Mouse (Mus musculus): ENCODE data around the gene Tiparp. TPM values are rescaled to one million over a fixed set of nuclear protein-coding genes. Genes with fewer than 3 reads are reported as not detected.

The Tiparp gene
- polyA plus RNA-seq, 1 experiment, result 12.3 TPM

- no peak for DNase-seq (ENCODE audit: low read depth)
Measured at GRCm38 (mm10) chr3:65529471-65530215, 1.4 kb downstream of the Tiparp start.

- no peak for DNase-seq (ENCODE audit: low read depth)
Measured at GRCm38 (mm10) chr3:65533014-65533413, 4.8 kb downstream of the Tiparp start.

GRCm38 (mm10) chr3:65533598-65533997 lies 5.4 kb downstream of the Tiparp start:
- DNase-seq (ENCODE audit: low read depth), result peak; percentile 71

- DNase-seq (ENCODE audit: low read depth), result no peak
Measured at GRCm38 (mm10) chr3:65534488-65534887, 6.3 kb downstream of the Tiparp start.

- no peak for DNase-seq (ENCODE audit: low read depth)
Measured at GRCm38 (mm10) chr3:65535087-65535761, 7.0 kb downstream of the Tiparp start.

- no peak for DNase-seq (ENCODE audit: low read depth)
Measured at GRCm38 (mm10) chr3:65537288-65537687, 9.1 kb downstream of the Tiparp start.

- no peak for DNase-seq (ENCODE audit: low read depth)
Measured at GRCm38 (mm10) chr3:65540906-65541551, 12.8 kb downstream of the Tiparp start.

GRCm38 (mm10) chr3:65541552-65541935 lies 13.3 kb downstream of the Tiparp start:
- DNase-seq (ENCODE audit: low read depth), result no peak

- DNase-seq (ENCODE audit: low read depth), result no peak
Measured at GRCm38 (mm10) chr3:65549785-65550184, 21.6 kb downstream of the Tiparp start.

GRCm38 (mm10) chr3:65551065-65551464 lies 22.9 kb downstream of the Tiparp start:
- no peak for DNase-seq (ENCODE audit: low read depth)

- no peak for DNase-seq (ENCODE audit: low read depth)
Measured at GRCm38 (mm10) chr3:65554633-65555032, 26.4 kb downstream of the Tiparp start.

GRCm38 (mm10) chr3:65558679-65559078 lies 30.5 kb downstream of the Tiparp start:
- no peak for DNase-seq (ENCODE audit: low read depth)

GRCm38 (mm10) chr3:65562212-65562611 lies 34.0 kb downstream of the Tiparp start:
- no peak for DNase-seq (ENCODE audit: low read depth)

- no peak for DNase-seq (ENCODE audit: low read depth)
Measured at GRCm38 (mm10) chr3:65562694-65563093, 34.5 kb downstream of the Tiparp start.

- no peak for DNase-seq (ENCODE audit: low read depth)
Measured at GRCm38 (mm10) chr3:65563926-65564624, 35.9 kb downstream of the Tiparp start.

- DNase-seq (ENCODE audit: low read depth), result no peak
Measured at GRCm38 (mm10) chr3:65565632-65566300, 37.6 kb downstream of the Tiparp start.

- no peak for DNase-seq (ENCODE audit: low read depth)
Measured at GRCm38 (mm10) chr3:65569941-65570340, 41.7 kb downstream of the Tiparp start.

GRCm38 (mm10) chr3:65573516-65573915 lies 45.3 kb downstream of the Tiparp start:
- DNase-seq (ENCODE audit: low read depth), result no peak

GRCm38 (mm10) chr3:65577602-65578001 lies 49.4 kb downstream of the Tiparp start:
- DNase-seq (ENCODE audit: low read depth), result no peak

GRCm38 (mm10) chr3:65579260-65579921 lies 51.2 kb downstream of the Tiparp start:
- DNase-seq (ENCODE audit: low read depth), result no peak

GRCm38 (mm10) chr3:65581596-65581995 lies 53.4 kb downstream of the Tiparp start:
- peak; percentile 40 for DNase-seq (ENCODE audit: low read depth)

Measured in gonadal fat pad, adult 2 months (tissue).